Mouse (Mus musculus) MEL (cell line): ENCODE data around the gene Immp2l. TPM values are rescaled to one million over a fixed set of nuclear protein-coding genes. Genes with fewer than 3 reads are reported as not detected.

Source experiments
- DNase-seq: peaks from one replicate; pipeline ENCODE4 v3.0.0; 2011; ENCODE audit warnings: low read depth, low spot score
- H3K27ac ChIP-seq: 2 replicates; pipeline ENCODE4 v1.5.1; 2012; ENCODE audit warnings: low read depth, mild to moderate bottlenecking, control low read depth, low read length, moderate library complexity; ENCODE audit not compliant: control insufficient read depth
- H3K27me3 ChIP-seq, 2 experiments: fragments of 150-350 bp in 1 of 2; sonication (generic) in 1 of 2; 2 replicates each; pipeline ENCODE4 v1.6.1; 2012; ENCODE audit warnings: low read length in 2 of 2, mild to moderate bottlenecking in 2 of 2, improper control_type of control experiment in 1 of 2, moderate library complexity in 1 of 2; ENCODE audit not compliant: insufficient read depth in 2 of 2, control insufficient read depth in 1 of 2
- H3K36me3 ChIP-seq, 2 experiments: 2 replicates each; pipeline ENCODE4 v1.6.1; 2012 to 2014; ENCODE audit warnings: low read length in 2 of 2, improper control_type of control experiment in 1 of 2, inconsistent platforms in 1 of 2, mild to moderate bottlenecking in 1 of 2; ENCODE audit not compliant: insufficient read depth in 2 of 2, control insufficient read depth in 1 of 2
- H3K4me1 ChIP-seq, 2 experiments: fragments of 150-350 bp in 1 of 2; sonication (generic) in 1 of 2; 2 replicates each; pipeline ENCODE4 v1.6.1; 2012; ENCODE audit warnings: low read length in 2 of 2, improper control_type of control experiment in 1 of 2, mild to moderate bottlenecking in 1 of 2; ENCODE audit not compliant: insufficient read depth in 2 of 2, control insufficient read depth in 1 of 2
- H3K4me3 ChIP-seq, 2 experiments: fragments of 150-350 bp in 1 of 2; sonication (generic) in 1 of 2; 2 replicates each; pipeline ENCODE4 v1.5.1; 2012; ENCODE audit warnings: low read depth in 2 of 2, low read length in 2 of 2, mild to moderate bottlenecking in 2 of 2, moderate library complexity in 2 of 2, control low read depth in 1 of 2, improper control_type of control experiment in 1 of 2; ENCODE audit not compliant: control insufficient read depth in 1 of 2, insufficient read depth in 1 of 2
- H3K79me2 ChIP-seq: 2 replicates; pipeline ENCODE4 v1.6.1; 2012; ENCODE audit warnings: mild to moderate bottlenecking, low read length, moderate library complexity; ENCODE audit not compliant: control insufficient read depth, poor library complexity, insufficient read depth
- H3K9ac ChIP-seq: 2 replicates; pipeline ENCODE4 v1.6.1; 2012; ENCODE audit warnings: low read depth, mild to moderate bottlenecking, control low read depth, low read length, moderate library complexity; ENCODE audit not compliant: control insufficient read depth, poor library complexity, severe bottlenecking
- H3K9me3 ChIP-seq: fragments of 150-350 bp; sonication (generic); replicated peaks from 2 replicates; pipeline ENCODE4 v1.6.1; 2012; ENCODE audit warnings: mild to moderate bottlenecking, low read length, improper control_type of control experiment, moderate library complexity; ENCODE audit not compliant: insufficient read depth
- BHLHE40 ChIP-seq: IDR thresholded peaks from 2 replicates; pipeline ENCODE4 v1.6.1; 2012; ENCODE audit warnings: low read depth, mild to moderate bottlenecking, inconsistent platforms, low read length, improper control_type of control experiment, borderline replicate concordance
- CHD1 ChIP-seq: IDR thresholded peaks from 2 replicates; pipeline ENCODE4 v1.6.1; 2012; ENCODE audit warnings: low read depth, mild to moderate bottlenecking, inconsistent platforms, low read length, improper control_type of control experiment
- CTCF ChIP-seq, 3 experiments: IDR thresholded peaks in 2 of 3; conservative IDR thresholded peaks in 1 of 3; 2 replicates each; pipeline ENCODE4 v1.5.1; 2011 to 2012; ENCODE audit warnings: low read length in 3 of 3, low read depth in 2 of 3, mild to moderate bottlenecking in 2 of 3, improper control_type of control experiment in 1 of 3, inconsistent platforms in 1 of 3, mixed read lengths in 1 of 3, moderate library complexity in 1 of 3; ENCODE audit not compliant: control insufficient read depth in 1 of 3, insufficient read depth in 1 of 3, poor library complexity in 1 of 3, severe bottlenecking in 1 of 3
- EP300 ChIP-seq, 2 experiments: IDR thresholded peaks; 2 replicates each; pipeline ENCODE4 v1.6.1; 2011; ENCODE audit warnings: improper control_type of control experiment in 2 of 2, low read length in 2 of 2, low read depth in 1 of 2, mild to moderate bottlenecking in 1 of 2
- MAX ChIP-seq: IDR thresholded peaks from 2 replicates; pipeline ENCODE4 v1.6.1; 2011; ENCODE audit warnings: low read length, improper control_type of control experiment
- MAZ ChIP-seq: IDR thresholded peaks from 2 replicates; pipeline ENCODE4 v1.6.1; 2012; ENCODE audit warnings: low read depth, mild to moderate bottlenecking, inconsistent platforms, low read length, improper control_type of control experiment
- MXI1 ChIP-seq: IDR thresholded peaks from 2 replicates; pipeline ENCODE4 v1.6.1; 2011; ENCODE audit warnings: mild to moderate bottlenecking, low read depth, low read length, improper control_type of control experiment
- NELFE ChIP-seq: IDR thresholded peaks from 2 replicates; pipeline ENCODE4 v1.6.1; 2011; ENCODE audit warnings: low read depth, low read length, improper control_type of control experiment
- NRF1 ChIP-seq: IDR thresholded peaks from 2 replicates; pipeline ENCODE4 v1.6.1; 2014; ENCODE audit warnings: low read depth, mild to moderate bottlenecking, inconsistent platforms, low read length, improper control_type of control experiment, moderate library complexity; ENCODE audit not compliant: poor library complexity, insufficient read depth, severe bottlenecking
- POLR2AphosphoS5 ChIP-seq: IDR thresholded peaks from 2 replicates; pipeline ENCODE4 v1.6.1; 2012; ENCODE audit warnings: low read depth, borderline replicate concordance, mild to moderate bottlenecking, inconsistent platforms, low read length, moderate library complexity, mixed read lengths
- RAD21 ChIP-seq: IDR thresholded peaks from 2 replicates; pipeline ENCODE4 v1.6.1; 2011; ENCODE audit warnings: mild to moderate bottlenecking, low read depth, low read length, improper control_type of control experiment
- RCOR1 ChIP-seq: IDR thresholded peaks from 2 replicates; pipeline ENCODE4 v1.6.1; 2012; ENCODE audit warnings: low read depth, mild to moderate bottlenecking, inconsistent platforms, low read length, improper control_type of control experiment
- SIN3A ChIP-seq: IDR thresholded peaks from 2 replicates; pipeline ENCODE4 v1.6.1; 2012; ENCODE audit warnings: low read length, improper control_type of control experiment, inconsistent platforms
- SMC3 ChIP-seq: IDR thresholded peaks from 2 replicates; pipeline ENCODE4 v1.6.1; 2011; ENCODE audit warnings: low read depth, low read length, improper control_type of control experiment
- TBP ChIP-seq: IDR thresholded peaks from 2 replicates; pipeline ENCODE4 v1.8.0; 2011; ENCODE audit warnings: low read depth, low read length, improper control_type of control experiment
- TCF12 ChIP-seq: IDR thresholded peaks from 2 replicates; pipeline ENCODE4 v1.6.1; 2014; ENCODE audit warnings: low read depth, mild to moderate bottlenecking, inconsistent platforms, low read length, improper control_type of control experiment, moderate library complexity
- UBTF ChIP-seq: IDR thresholded peaks from 2 replicates; pipeline ENCODE4 v1.6.1; 2012; ENCODE audit warnings: low read depth, mild to moderate bottlenecking, inconsistent platforms, low read length, improper control_type of control experiment, moderate library complexity, borderline replicate concordance; ENCODE audit not compliant: insufficient read depth
- USF2 ChIP-seq, 2 experiments: IDR thresholded peaks; 2 replicates each; pipeline ENCODE4 v1.6.1; 2011 to 2012; ENCODE audit warnings: improper control_type of control experiment in 2 of 2, low read length in 2 of 2, borderline replicate concordance in 1 of 2, inconsistent platforms in 1 of 2, low read depth in 1 of 2, mild to moderate bottlenecking in 1 of 2; ENCODE audit not compliant: insufficient read depth in 1 of 2
- ZNF384 ChIP-seq: IDR thresholded peaks from 2 replicates; pipeline ENCODE4 v1.6.1; 2012; ENCODE audit warnings: low read depth, mild to moderate bottlenecking, inconsistent platforms, low read length, improper control_type of control experiment
- polyA plus RNA-seq, 2 experiments: library from polyadenylated mRNA; stranded (reverse) in 1 of 2; unstranded in 1 of 2; fragments of >175 nt in 1 of 2; fragments of >200 nt in 1 of 2; gene quantifications; 2 replicates each; pipeline versions ENCODE4 v1.2.1 to v1.2.4; 2012; ENCODE audit warnings: low replicate concordance in 2 of 2, low read depth in 1 of 2; ENCODE audit not compliant: insufficient read length in 2 of 2, insufficient read depth in 1 of 2, missing spikeins in 1 of 2
- total RNA-seq: library from RNA; depleted of rRNA; stranded (reverse); fragments of 300-350 nt; gene quantifications from 2 replicates; pipeline ENCODE4 v1.2.3, GENCODE M21; 2012

Immp2l gene
- total and polyA plus RNA-seq, 3 experiments = 4.0 to 5.0 TPM; not detected in 1

- H3K36me3 ChIP-seq = peaks cover 0 to 5% of the 10 kb centered on the region in 2 experiments; a peak in 2 of 4 replicates
Observed at GRCm38 (mm10) chr12:41354857-41355256, 331.0 kb downstream of the Immp2l start.

DNA sequence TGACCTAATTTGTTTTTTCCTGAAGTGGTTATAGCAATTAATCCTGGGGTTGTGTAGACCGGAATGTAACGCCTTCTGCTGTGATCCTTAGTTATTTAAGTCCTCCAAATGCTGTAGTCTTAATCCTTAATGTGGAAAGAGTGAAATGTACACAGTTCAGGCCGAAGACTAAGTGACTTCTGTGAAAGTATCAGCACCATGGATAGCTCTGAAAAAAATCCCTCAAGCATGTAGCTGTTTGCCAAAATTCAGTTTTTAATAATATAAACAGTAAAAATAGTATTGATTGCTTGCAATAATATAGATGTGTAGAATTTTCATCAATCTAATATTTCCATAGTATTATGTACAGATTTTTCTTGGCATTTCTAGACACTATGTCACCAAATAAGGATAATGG is 332.1 kb downstream of the Immp2l start:
- no peak overlapping the region for H3K9ac ChIP-seq

More at GRCm38 (mm10) chr12:41354857-41355256, 331.0 kb downstream of the Immp2l start:
- peaks cover 0 to 5% of the 10 kb centered on the region in 2 experiments; a peak in 2 of 4 replicates for H3K4me1 ChIP-seq
- no peak overlapping the region for H3K27ac ChIP-seq
- TF ChIP-seq UBTF (no peak), CTCF (IDR thresholded peaks at IDR 0.05 in 2 of 3, conservative IDR thresholded peaks at IDR 0.05 in 1 of 3; ENCODE audit: control insufficient read depth in 1 of 3, insufficient read depth in 1 of 3, low read depth in 2 of 3, low read length in 3 of 3, poor library complexity in 1 of 3, severe bottlenecking in 1 of 3) (no peak), ZNF384 (no peak), TBP (no peak), NELFE (no peak), MXI1 (no peak), SMC3 (no peak), BHLHE40 (no peak), POLR2AphosphoS5 (no peak)
- no peak for DNase-seq
- no peaks in the 10 kb centered on the region for H3K79me2 ChIP-seq
- H3K9me3 ChIP-seq = no peaks in the 10 kb centered on the region
- H3K9ac ChIP-seq = no peak overlapping the region
- no peaks in the 10 kb centered on the region for H3K27me3 ChIP-seq
- no peak overlapping the region for H3K4me3 ChIP-seq

GRCm38 (mm10) chr12:41386685-41387084 is 362.8 kb downstream of the Immp2l start:
- H3K4me1 ChIP-seq = no peaks in the 10 kb centered on the region
- H3K9me3 ChIP-seq = no peaks in the 10 kb centered on the region
- H3K4me3 ChIP-seq = no peak overlapping the region
- no peaks in the 10 kb centered on the region for H3K27me3 ChIP-seq
- no peak for DNase-seq
- no peak overlapping the region for H3K27ac ChIP-seq
- no peaks in the 10 kb centered on the region for H3K79me2 ChIP-seq
- H3K9ac ChIP-seq = no peak overlapping the region
- no peaks in the 10 kb centered on the region for H3K36me3 ChIP-seq
- TF ChIP-seq RAD21 (no peak), ZNF384 (no peak), USF2 (IDR thresholded peaks at IDR 0.05; ENCODE audit: borderline replicate concordance in 1 of 2, insufficient read depth in 1 of 2, low read depth in 1 of 2, low read length in 2 of 2) (no peak), RCOR1 (no peak), NRF1 (no peak), MXI1 (no peak), EP300 (IDR thresholded peaks at IDR 0.05; ENCODE audit: low read depth in 1 of 2, low read length in 2 of 2) (no peak), POLR2AphosphoS5 (no peak), MAZ (no peak), CTCF (IDR thresholded peaks at IDR 0.05 in 2 of 3, conservative IDR thresholded peaks at IDR 0.05 in 1 of 3; ENCODE audit: control insufficient read depth in 1 of 3, insufficient read depth in 1 of 3, low read depth in 2 of 3, low read length in 3 of 3, poor library complexity in 1 of 3, severe bottlenecking in 1 of 3) (no peak), TCF12 (no peak)
- TF ChIP-seq, all 39 proteins: peak for 0

More for the DNA sequence above, 332.1 kb downstream of the Immp2l start:
- Histone ChIP-seq H3K4me3 (no peak overlapping the region), H3K79me2 (no peaks in the 10 kb centered on the region), H3K27ac (no peak overlapping the region), H3K9me3 (no peaks in the 10 kb centered on the region), H3K36me3 (no peaks in the 10 kb centered on the region), H3K4me1 (no peaks in the 10 kb centered on the region), H3K27me3 (no peaks in the 10 kb centered on the region)
- TF ChIP-seq SMC3 = 0 out of 2 replicates have a peak, but pooled peaks have one; percentile 13
- no peak for TF ChIP-seq MAX
- no peak for TF ChIP-seq BHLHE40
- peak; percentile 62 for TF ChIP-seq MXI1
- TF ChIP-seq RAD21 = no peak
- TF ChIP-seq SIN3A = peak; percentile 59
- no peak for TF ChIP-seq CHD1
- peak; percentile 59 for DNase-seq
